Mouse (Mus musculus) limb, embryonic 11.5 days (tissue): ENCODE data around the gene Rab44. TPM values are rescaled to one million over a fixed set of nuclear protein-coding genes. Genes with fewer than 3 reads are reported as not detected.
A peak's percentile ranks its signal among the peaks of the same experiment; 100 is the strongest.

ENCODE experiments used
- ATAC-seq: fragments of 200-750 bp; cut with Nextera tagmentation; 2 replicates; pipeline ENCODE4 v1.8.0; 2017; ENCODE audit warnings: low read depth; ENCODE audit not compliant: insufficient number of reproducible peaks, low FRiP score, low TSS enrichment
- DNase-seq: peaks from one replicate; pipeline ENCODE4 v3.0.0-alpha.2; 2015; ENCODE audit warnings: low spot score
- H3K27ac ChIP-seq: fragments of 300-500 bp; sonication (generic); replicated peaks from 2 replicates; pipeline ENCODE4 v1.5.1; 2014; ENCODE audit warnings: low read depth, mild to moderate bottlenecking, low read length
- H3K27me3 ChIP-seq: fragments of 300-500 bp; sonication (generic); 2 replicates; pipeline ENCODE4 v1.6.1; 2014; ENCODE audit warnings: mild to moderate bottlenecking, low read length, mixed read lengths; ENCODE audit not compliant: control insufficient read depth, insufficient read depth
- H3K36me3 ChIP-seq: fragments of 300-500 bp; sonication (generic); 2 replicates; pipeline ENCODE4 v1.6.1; 2014; ENCODE audit warnings: mild to moderate bottlenecking, low read length, moderate library complexity, mixed read lengths; ENCODE audit not compliant: control insufficient read depth, insufficient read depth
- H3K4me1 ChIP-seq: fragments of 300-500 bp; sonication (generic); 2 replicates; pipeline ENCODE4 v1.6.1; 2014; ENCODE audit warnings: low read length, mixed read lengths; ENCODE audit not compliant: control insufficient read depth, insufficient read depth
- H3K4me2 ChIP-seq: fragments of 300-500 bp; sonication (generic); 2 replicates; pipeline ENCODE4 v1.6.1; 2014; ENCODE audit warnings: low read depth, mild to moderate bottlenecking, moderate library complexity; ENCODE audit not compliant: severe bottlenecking
- H3K4me3 ChIP-seq: fragments of 300-500 bp; sonication (generic); 2 replicates; pipeline ENCODE4 v1.5.1; 2014; ENCODE audit warnings: low read depth, low read length
- H3K9ac ChIP-seq: fragments of 300-500 bp; sonication (generic); 2 replicates; pipeline ENCODE4 v1.6.1; 2014; ENCODE audit warnings: mild to moderate bottlenecking, low read length
- H3K9me3 ChIP-seq: fragments of 300-500 bp; sonication (generic); 2 replicates; pipeline ENCODE4 v1.6.1; 2016; ENCODE audit warnings: low read length; ENCODE audit not compliant: control insufficient read depth
- WGBS: fragments of 180-500 bp; shearing (Covaris S2); extraction: QIAGEN DNeasy Blood & Tissue Kit; methylation state at CpG from one replicate; pipeline ENCODE4 v1.1.7; 2014; 5-methylcytosine and 5-hydroxymethylcytosine counted together
- polyA plus RNA-seq: library from polyadenylated mRNA; unstranded; fragments of >200 nt; fragmentation: Nextera tagmentation; extraction: Ambion mirVana; gene quantifications from 2 replicates; pipeline ENCODE4 v1.2.1, GENCODE M21; 2014

Gene Rab44
- polyA plus RNA-seq, 1 experiment from 2014 or later, result not detected

DNA sequence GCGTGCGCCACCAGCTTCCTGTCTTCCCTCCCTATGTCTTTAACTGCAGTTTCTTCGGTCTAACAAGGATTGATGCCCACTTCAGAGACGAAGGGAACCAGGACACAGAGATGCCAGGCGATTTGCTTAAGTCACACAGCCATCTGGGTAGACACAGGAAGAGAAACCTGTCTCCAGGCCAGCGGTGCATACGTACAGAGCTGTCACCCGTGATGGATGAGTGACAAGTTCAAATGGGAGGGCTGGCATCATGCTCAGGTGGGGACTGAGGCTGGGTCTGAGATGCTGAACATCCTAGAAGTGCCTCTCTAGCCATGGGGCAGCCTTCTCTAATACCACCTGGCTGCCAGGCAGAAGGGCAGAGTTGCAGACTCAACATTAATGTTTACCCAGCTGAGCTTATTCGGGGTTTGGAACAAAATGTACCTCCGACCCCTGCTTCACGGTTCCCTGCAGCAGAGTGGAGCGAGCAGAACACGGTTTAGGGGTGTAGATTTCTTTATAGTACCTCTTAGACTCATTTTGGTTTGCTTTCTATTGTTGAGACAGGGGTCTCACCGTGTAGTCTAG lies 56.6 kb downstream of the Rab44 start:
- Histone ChIP-seq H3K36me3 (no peaks in the 10 kb centered on the region), H3K27me3 (no peaks in the 10 kb centered on the region), H3K9me3 (no peaks in the 10 kb centered on the region), H3K4me2 (no peak overlapping the region), H3K9ac (no peak overlapping the region), H3K4me3 (no peak overlapping the region), H3K4me1 (no peaks in the 10 kb centered on the region), H3K27ac (no peak overlapping the region)
- ATAC-seq (no peak), DNase-seq (no peak)
- WGBS, result 78% methylated on average over 14 of the region's 14 CpGs

DNA sequence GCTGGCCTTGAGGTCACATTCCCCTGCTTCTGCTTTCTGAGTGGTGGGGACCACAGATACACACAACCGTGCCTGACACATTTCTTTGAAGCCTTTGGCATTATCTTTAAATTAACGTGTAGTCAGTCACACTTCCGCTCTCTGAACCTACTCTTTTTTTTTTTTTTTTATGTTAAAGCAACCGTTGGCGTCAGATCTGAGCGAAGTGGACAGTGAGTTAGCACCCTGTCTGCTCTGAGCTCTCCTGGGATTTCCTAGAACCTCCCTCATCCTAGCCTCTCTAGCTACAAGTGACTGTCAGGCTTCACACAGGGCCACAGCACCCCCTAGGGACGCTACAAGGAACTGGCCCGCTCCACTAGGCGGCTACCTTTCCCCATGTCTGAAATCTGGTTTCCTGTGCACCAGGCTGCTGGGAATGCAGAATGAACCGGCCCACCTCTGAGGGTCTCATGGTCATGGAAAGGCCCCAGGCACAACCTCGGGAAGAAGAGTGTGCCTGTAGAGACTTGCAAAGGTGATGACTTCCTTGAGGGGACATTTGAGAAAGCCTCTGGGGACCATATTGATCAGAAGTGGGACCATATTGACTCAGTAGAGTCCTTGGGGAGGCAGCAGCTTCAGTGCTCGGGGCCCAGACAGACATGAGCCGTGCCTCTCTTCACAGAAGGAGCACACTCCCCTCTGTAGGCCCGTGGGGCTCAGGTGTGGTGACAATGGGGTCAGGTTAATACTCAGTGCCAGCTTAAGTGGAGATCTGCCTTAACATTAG lies 57.2 kb downstream of the Rab44 start:
- WGBS, result 26% methylated on average over 14 of the region's 14 CpGs
- no peaks in the 10 kb centered on the region for H3K9me3 ChIP-seq
- no peaks in the 10 kb centered on the region for H3K36me3 ChIP-seq
- H3K9ac ChIP-seq, result no peak overlapping the region
- H3K4me2 ChIP-seq, result no peak overlapping the region
- H3K27ac ChIP-seq, result no peak overlapping the region
- no peak for ATAC-seq
- peak; percentile 85 for DNase-seq
- H3K4me3 ChIP-seq, result no peak overlapping the region
- no peaks in the 10 kb centered on the region for H3K27me3 ChIP-seq
- peaks cover 2% of the 10 kb centered on the region for H3K4me1 ChIP-seq

DNA sequence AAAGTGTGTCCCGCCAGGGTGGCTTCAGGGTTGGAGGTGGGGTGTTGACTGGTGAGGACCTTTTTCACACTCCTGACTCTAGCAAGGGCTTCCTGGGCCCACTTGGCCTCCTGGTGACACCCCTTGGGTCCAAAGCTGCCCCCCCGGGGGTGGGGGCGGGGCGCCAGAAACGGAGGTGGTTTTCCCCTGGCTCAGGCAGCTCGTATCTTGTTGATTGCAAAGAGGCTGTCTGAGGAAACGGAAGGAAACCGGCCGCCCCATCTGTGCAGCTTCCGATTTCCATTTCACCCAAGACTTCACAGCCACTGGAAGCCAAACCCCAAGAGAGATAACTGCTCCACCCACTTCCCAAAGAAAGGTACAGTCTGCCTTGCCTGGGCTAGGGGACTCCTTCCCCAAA lies 58.1 kb downstream of the Rab44 start:
- H3K9me3 ChIP-seq, result no peaks in the 10 kb centered on the region
- no peaks in the 10 kb centered on the region for H3K27me3 ChIP-seq
- no peak overlapping the region for H3K4me3 ChIP-seq
- H3K36me3 ChIP-seq, result no peaks in the 10 kb centered on the region
- 51% methylated on average over 10 of the region's 10 CpGs for WGBS
- ATAC-seq (no peak), DNase-seq (no peak)
- H3K4me1 ChIP-seq, result peaks cover 9% of the 10 kb centered on the region
- no peak overlapping the region for H3K27ac ChIP-seq
- H3K4me2 ChIP-seq, result no peak overlapping the region
- H3K9ac ChIP-seq, result no peak overlapping the region

DNA sequence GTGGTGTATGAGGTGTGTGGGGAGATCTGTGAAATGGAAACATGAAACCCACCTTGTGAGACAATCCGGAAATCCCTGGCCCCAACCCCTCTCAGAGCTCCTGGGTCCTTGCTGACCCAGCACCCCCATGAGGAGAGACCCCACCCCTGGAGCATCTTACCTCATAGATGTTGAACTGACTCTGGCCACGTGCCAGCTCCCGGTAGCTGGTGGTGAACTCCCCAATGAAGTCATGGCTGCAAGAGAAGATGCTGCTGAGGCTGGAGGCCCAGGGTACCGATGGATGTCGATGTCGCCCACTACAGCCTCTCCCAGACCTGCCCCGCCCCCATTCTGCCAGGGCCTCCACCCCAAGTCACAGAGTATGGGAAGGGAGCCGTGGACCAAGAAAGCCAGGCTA lies 59.2 kb downstream of the Rab44 start:
- no peak for ATAC-seq
- Histone ChIP-seq H3K4me3 (no peak overlapping the region), H3K9me3 (no peaks in the 10 kb centered on the region), H3K27ac (no peak overlapping the region), H3K36me3 (no peaks in the 10 kb centered on the region), H3K27me3 (no peaks in the 10 kb centered on the region), H3K4me2 (no peak overlapping the region), H3K4me1 (peaks cover 9% of the 10 kb centered on the region), H3K9ac (no peak overlapping the region)
- WGBS, result 79% methylated on average over 8 of the region's 8 CpGs
- DNase-seq, result no peak

DNA sequence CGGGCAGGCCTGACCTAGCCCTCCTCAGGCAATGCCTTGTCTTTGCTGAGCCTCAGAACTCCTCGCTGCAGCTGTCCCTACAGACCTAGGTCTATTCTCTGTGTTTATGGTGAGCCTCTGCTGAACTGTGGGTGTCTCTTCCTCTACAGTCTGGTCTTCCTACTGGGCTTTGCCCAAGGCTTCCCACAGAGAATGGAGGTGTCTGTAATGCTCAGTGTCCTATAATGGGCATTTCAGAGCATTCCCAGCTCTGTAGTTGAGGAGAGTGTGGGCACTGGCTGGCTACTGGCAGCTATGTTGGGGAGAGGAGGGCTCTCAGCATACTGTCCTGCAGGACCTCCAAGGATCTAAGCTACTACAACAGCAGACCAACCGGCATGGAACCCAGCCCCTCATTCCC lies 61.7 kb downstream of the Rab44 start:
- ATAC-seq, result no peak
- no peaks in the 10 kb centered on the region for H3K27me3 ChIP-seq
- no peak for DNase-seq
- no peak overlapping the region for H3K4me3 ChIP-seq
- H3K27ac ChIP-seq, result no peak overlapping the region
- no peaks in the 10 kb centered on the region for H3K9me3 ChIP-seq
- H3K9ac ChIP-seq, result 0 out of 2 replicates have a peak overlapping the region, but pooled peaks have one; percentile 2
- WGBS, result 67% methylated on average over 3 of the region's 3 CpGs
- peaks cover 9% of the 10 kb centered on the region for H3K4me1 ChIP-seq
- no peaks in the 10 kb centered on the region for H3K36me3 ChIP-seq
- no peak overlapping the region for H3K4me2 ChIP-seq

DNA sequence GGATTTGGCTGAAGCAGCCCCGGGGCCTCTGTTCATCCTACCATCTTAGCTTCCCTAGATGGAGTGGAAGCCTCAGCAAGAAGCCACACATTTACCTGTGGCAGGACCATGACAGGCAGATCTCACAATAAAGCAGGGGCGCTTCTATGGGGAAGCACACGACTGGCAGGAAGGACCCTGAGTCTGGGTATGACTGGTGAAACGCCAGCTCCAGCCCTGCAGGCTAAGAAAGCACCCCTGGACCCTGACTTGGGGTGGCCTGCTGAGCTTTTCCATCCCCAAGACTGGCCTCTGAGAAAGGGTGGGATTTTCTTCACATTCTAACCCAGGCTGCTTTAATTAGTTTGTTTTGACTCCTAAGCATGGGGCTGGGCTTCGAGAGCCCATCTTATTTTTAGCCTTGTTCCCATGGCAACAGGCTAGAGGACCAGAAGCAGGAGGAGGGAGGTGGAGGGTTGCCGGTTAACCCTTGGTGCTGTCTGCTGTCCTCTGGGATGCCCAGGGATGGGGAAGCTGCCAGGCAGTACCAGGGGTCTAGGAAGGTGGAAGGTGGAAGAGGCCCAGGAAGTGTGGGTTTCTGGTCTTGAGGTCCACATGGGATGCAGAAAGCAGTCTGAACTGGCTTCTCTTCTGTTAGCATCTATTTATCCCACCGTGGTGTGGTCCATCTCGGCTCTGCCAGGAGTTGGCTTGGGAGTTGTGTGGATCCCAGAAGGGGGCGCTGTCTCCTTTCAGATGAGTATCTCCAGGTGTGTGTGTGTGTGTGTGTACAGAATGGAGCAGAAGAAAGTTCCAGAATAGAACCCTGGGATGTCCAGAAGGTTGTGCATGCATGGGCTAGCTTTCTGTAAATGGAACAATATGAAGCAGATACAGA lies 62.7 kb downstream of the Rab44 start:
- Histone ChIP-seq H3K36me3 (no peaks in the 10 kb centered on the region), H3K4me3 (no peak overlapping the region), H3K4me2 (no peak overlapping the region), H3K9me3 (no peaks in the 10 kb centered on the region), H3K9ac (no peak overlapping the region; the same call in 1 of the 2 replicates), H3K27me3 (no peaks in the 10 kb centered on the region), H3K4me1 (peaks cover 9% of the 10 kb centered on the region), H3K27ac (no peak overlapping the region)
- 25% methylated on average over 9 of the region's 9 CpGs for WGBS
- ATAC-seq (no peak), DNase-seq (peak; percentile 85)

DNA sequence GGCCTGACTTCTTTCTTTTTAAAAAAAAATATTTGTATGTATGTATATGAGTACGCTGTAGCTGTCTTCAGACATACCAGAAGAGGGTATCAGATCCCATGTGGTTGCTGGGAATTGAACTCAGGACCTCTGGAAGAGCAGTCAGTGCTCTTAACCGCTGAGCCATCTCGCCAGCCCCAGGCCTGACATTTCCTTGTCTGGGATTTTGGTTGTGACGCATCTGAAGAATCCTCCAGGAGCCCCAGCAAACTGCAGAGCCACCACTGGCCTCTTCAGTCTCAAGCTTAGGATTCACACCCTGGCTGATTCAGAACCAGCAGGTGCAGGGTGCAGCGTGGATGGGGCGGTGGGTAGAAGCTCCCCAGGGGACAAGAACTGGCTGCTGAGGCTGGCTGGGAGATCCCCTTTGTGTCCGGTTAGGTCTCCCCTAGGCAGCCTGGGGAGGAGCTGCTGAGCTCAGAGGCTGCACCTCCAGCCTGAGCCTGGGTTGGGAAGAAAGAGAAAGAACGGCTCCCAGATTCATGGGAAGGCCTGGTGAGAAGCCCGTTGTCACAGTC lies 64.6 kb downstream of the Rab44 start:
- H3K27ac ChIP-seq, result no peak overlapping the region
- no peaks in the 10 kb centered on the region for H3K27me3 ChIP-seq
- peaks cover 9% of the 10 kb centered on the region for H3K4me1 ChIP-seq
- WGBS, result 75% methylated on average over 9 of the region's 9 CpGs
- no peak overlapping the region for H3K4me2 ChIP-seq
- no peaks in the 10 kb centered on the region for H3K36me3 ChIP-seq
- no peak for ATAC-seq
- no peak overlapping the region for H3K9ac ChIP-seq
- no peak overlapping the region for H3K4me3 ChIP-seq
- no peak for DNase-seq
- no peaks in the 10 kb centered on the region for H3K9me3 ChIP-seq

DNA sequence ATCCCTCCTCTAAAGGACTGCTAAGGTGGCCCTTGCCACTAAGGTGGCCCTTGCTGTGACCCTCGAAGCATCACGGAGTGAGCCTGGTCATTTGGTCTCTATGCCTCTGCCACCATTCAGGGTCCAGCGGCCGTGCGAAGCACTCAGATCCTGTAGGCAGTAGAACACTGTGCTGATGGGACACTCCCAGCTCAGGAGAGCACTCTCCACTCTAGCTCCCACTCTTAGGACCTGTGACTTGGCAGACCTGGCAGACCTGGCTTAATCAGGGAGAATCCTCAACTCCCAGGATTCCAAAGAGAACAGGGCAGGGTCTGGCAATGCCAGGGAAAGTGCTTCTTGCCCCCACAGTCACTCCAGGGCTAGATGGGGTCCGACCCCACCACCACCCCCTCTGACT lies 66.0 kb downstream of the Rab44 start:
- no peaks in the 10 kb centered on the region for H3K27me3 ChIP-seq
- no peak overlapping the region for H3K9ac ChIP-seq
- WGBS, result 93% methylated on average over 6 of the region's 6 CpGs
- ATAC-seq, result no peak
- no peak overlapping the region for H3K4me2 ChIP-seq
- no peaks in the 10 kb centered on the region for H3K9me3 ChIP-seq
- no peaks in the 10 kb centered on the region for H3K36me3 ChIP-seq
- H3K27ac ChIP-seq, result no peak overlapping the region
- H3K4me1 ChIP-seq, result peaks cover 9% of the 10 kb centered on the region
- no peak for DNase-seq
- no peak overlapping the region for H3K4me3 ChIP-seq
